Mouse (Mus musculus): ENCODE results near the gene Gsn.

GRCm38 (mm10) chr2:35267876-35268566 is 11.8 kb downstream of the Gsn start:
- TF ChIP-seq CTCF (IDR thresholded peaks at IDR 0.05; ENCODE audit: low read depth) (no peak), EP300 (IDR thresholded peaks at IDR 0.05; ENCODE audit: low read depth) (no peak)

Data from liver, postnatal 0 days (tissue).